Mouse (Mus musculus): Measurements from ENCODE around the gene Ifngr2. TPM values are rescaled to one million over a fixed set of nuclear protein-coding genes. Genes with fewer than 3 reads are reported as not detected.

The Ifngr2 gene
- polyA plus RNA-seq, 1 experiment: 43.1 TPM

GRCm38 (mm10) chr16:91614552-91614951 is 67.7 kb downstream of the Ifngr2 start:
- TF ChIP-seq CTCF (IDR thresholded peaks at IDR 0.05; ENCODE audit: borderline replicate concordance, extremely low read depth, insufficient read depth, insufficient read length): no peak
- no peak for TF ChIP-seq POLR2A (IDR thresholded peaks at IDR 0.05; ENCODE audit: borderline replicate concordance, extremely low read depth, insufficient read depth, insufficient read length, poor library complexity, severe bottlenecking)
- DNase-seq (ENCODE audit: low read depth): no peak

Other genes with a start within 250 kb of the Ifngr2 start
- gene Ifnar2, start 174.3 kb upstream of the Ifngr2 start, polyA plus RNA-seq (2012; rRNA removed): 20.5 and 24.1 TPM in 2 replicates
- 0.11 TPM in 1 of 2 replicates, not detected in the other for gene Gm21970, start 155.4 kb upstream of the Ifngr2 start, polyA plus RNA-seq (2012; rRNA removed)
- gene Il10rb, start 140.9 kb upstream of the Ifngr2 start, polyA plus RNA-seq (2012; rRNA removed): 6.1 and 7.0 TPM in 2 replicates
- 43.7 and 54.3 TPM in 2 replicates for gene Ifnar1, start 61.8 kb upstream of the Ifngr2 start, polyA plus RNA-seq (2012; rRNA removed)
- 52.3 and 55.4 TPM in 2 replicates for gene Tmem50b, start 50.7 kb downstream of the Ifngr2 start, polyA plus RNA-seq (2012; rRNA removed)
- gene Dnajc28, start 72.0 kb downstream of the Ifngr2 start, polyA plus RNA-seq (2012; rRNA removed): 3.6 and 3.9 TPM in 2 replicates
- 42.7 and 46.1 TPM in 2 replicates for gene Gart, start 99.9 kb downstream of the Ifngr2 start, polyA plus RNA-seq (2012; rRNA removed)
- 331 and 353 TPM in 2 replicates for gene Son, start 100.4 kb downstream of the Ifngr2 start, polyA plus RNA-seq (2012; rRNA removed)
- gene Donson, start 141.7 kb downstream of the Ifngr2 start, polyA plus RNA-seq (2012; rRNA removed): 36.4 and 45.3 TPM in 2 replicates
- 72.1 and 92.2 TPM in 2 replicates for gene Cryzl1, start 181.9 kb downstream of the Ifngr2 start, polyA plus RNA-seq (2012; rRNA removed)
- 62.2 and 82.6 TPM in 2 replicates for gene Itsn1, start 182.2 kb downstream of the Ifngr2 start, polyA plus RNA-seq (2012; rRNA removed)